Mouse (Mus musculus) kidney, postnatal 4 days (tissue): ENCODE data around the gene Mlh3.

Experiments
- DNase-seq, 2 experiments: peaks; one replicate each; pipeline ENCODE4 v3.0.0; 2021; ENCODE audit warnings: mixed read lengths in 2 of 2

Mlh3 gene

GRCm38 (mm10) chr12:85280845-85281651 lies 10.6 kb upstream of the Mlh3 start:
- no peak for DNase-seq

DNA sequence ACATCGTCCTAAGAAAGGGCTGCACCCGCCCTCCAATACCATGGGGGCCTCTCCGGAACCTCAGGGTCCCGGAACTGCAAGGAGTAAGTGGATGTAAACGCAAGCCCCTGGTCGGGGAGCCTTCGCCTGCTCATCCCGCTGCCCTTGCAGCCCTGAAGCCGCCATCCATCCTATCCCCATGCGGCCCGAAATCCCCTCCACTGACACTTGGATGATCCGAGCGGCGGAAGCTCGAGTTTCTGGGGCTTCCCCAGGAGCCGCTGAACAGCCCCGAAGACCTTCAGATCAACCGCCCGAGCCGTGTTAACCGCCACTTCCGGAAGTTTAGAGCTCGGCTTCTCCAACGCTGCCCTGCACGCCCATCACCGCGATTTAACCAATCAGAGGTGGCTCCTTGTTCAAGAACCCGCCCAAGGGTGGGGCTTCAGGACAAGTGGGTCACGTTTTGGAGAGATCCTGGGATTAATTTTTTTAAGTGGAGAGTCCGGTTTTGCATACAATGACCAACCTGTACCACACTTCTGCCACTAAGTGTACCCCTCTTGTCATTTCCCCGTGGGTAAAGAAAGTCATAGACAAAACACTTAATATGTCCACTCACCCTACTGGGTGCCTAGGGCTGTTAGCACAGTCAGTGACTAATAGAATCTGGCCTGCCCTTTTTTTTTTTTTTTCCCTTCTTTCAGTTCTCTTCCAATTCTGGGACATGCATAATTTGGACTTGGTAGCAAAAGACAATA lies 9.9 kb upstream of the Mlh3 start:
- peak; percentile 97 to 98 for DNase-seq

DNA sequence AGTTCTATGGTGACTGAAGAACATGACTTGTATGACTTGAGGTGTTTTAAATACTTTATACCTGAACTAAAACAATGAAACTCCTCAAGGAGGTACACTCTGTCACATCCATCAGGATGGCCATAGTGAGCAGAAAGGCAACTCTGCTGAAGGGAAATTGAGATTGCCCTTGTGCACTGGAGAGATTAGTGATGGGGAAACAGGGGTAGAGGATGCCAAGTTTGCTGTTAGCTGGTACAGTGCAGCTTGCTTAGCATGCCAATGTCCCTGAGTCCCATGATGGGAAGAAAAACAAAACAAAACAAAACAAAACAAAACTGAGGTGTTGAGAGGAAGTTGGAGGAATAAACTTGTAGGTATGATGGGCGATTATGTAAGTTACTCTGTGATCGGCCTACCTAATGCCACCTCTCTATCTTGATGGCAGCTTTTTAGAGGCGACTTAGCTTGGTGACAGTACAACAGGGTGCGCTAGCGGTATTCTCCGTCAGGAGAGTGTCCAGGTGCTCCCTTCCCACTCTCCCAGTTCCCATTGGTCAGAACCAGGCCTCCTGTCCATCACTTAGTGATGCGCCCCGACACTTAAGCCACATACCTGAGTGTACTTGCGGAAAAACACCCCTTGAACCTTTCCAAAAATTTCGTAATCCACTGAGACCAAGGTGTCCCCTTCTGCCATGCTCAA lies 9.1 kb upstream of the Mlh3 start:
- DNase-seq = no peak

GRCm38 (mm10) chr12:85278919-85279318 lies 8.5 kb upstream of the Mlh3 start:
- DNase-seq = no peak

DNA sequence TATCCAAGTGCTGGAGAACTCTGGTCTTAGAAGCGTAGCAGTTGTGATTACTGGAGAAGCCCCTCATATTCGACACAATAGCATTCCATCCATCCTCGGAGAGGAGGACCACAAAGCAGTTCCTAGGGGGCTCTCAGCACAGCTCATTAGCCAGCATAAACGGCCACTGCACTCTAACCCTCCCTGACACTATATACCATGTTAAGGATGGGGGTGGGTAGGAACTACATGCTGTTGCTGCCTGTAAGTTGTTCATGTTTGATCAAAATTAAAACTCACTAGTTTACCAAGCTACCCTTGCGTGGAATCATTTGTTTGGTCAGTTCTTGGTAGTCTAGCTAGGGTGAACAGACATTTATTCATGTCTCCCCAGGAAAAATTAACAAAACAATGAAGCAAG lies 5.9 kb upstream of the Mlh3 start:
- no peak for DNase-seq

DNA sequence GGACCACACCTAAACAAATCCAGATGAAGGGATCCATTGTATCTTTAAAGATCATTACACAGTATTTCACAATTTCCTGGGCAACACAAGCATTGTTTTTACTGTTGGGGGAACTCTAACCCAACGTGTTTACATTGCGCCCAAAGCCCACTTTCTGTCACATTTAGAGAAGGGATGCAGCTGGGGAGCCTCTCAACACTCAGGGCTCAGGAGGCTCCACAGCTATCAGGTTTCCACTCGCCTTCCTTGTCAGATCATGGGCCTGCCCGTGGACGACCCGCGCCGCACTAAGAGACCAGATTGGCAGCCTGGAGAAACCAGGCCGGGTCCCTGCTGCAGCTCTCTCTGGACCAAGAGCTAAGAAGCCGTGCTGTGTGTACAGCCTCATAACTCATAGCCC lies 3.1 kb upstream of the Mlh3 start:
- DNase-seq = peak; percentile 52 to 56

- DNase-seq = no peak
Measured at GRCm38 (mm10) chr12:85271843-85272206, 1.4 kb upstream of the Mlh3 start.

DNA sequence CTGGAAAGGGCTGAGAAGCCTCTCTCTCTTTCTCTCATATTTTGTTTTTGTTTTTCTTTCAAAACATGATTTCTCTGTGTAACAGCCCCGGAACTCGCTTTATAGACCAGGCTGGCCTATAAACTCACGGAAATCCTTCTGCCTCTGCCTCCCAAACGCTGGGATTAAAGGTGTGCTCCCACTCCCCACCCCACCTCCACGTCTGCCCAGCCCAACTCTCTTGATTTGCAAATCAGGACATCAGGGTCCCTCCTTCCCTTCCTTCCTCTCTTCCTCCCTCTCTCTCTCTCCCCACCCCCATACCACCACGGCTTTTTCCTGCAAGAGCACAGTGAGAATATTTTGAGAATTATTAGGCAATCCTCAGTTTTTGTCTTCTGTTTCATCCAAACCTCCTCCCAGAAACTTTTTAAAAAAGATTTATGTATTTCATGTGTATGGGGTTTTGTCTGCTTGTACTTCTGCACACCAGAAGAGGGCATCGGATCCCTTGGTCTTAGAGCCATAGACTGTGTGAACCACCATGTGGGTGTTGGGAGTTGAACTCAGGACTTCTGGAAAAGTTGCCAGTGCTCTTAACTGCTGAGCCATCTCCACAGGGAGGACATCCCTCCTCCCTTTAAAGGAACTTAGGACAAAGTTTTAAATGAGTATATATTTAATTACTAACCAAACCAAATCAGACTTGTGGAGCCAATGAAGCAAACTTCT lies 888 bp upstream of the Mlh3 start:
- no peak for DNase-seq

DNA sequence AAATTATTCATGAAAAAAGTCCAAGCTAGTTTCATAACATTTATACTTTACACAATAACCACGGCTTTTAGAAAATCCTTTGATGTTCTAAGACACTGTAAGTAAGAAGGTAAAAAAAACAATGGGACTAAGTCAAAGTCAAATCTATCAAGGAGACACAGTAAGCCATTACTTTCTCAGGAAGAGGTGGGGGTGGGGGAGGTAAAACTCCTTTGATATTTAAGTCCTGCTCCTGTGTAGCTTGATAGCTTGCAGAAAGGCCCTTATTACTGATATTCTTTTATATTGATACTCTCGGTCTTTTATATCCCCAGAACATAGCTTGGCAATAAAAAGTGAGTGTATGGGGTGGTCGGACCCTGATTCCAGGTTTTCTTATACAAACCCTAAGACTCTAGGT lies 578 bp downstream of the Mlh3 start:
- no peak for DNase-seq

- no peak for DNase-seq
Measured at GRCm38 (mm10) chr12:85266248-85266647, 4.2 kb downstream of the Mlh3 start.

- no peak for DNase-seq
Measured at GRCm38 (mm10) chr12:85264940-85265339, 5.5 kb downstream of the Mlh3 start.

DNA sequence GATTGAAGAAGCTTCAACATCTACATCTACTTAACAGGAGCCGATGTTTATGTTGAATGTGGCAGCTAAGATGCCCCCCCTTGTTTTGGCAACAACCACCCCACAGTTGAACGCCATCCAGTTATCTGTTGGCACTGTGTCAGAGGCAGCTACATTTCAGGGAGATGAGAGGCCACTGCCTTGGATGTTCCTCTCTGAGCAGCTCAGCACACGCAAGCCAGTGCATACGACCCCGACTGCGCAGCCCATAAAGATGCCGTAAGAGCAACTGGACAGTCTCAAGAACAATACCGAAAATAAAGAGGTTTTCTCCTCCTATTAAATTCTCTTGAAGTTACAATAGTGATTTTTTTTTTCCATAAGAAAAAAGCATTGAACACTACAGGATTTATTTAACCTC lies 5.9 kb downstream of the Mlh3 start:
- peak; percentile 24 to 30 for DNase-seq

DNA sequence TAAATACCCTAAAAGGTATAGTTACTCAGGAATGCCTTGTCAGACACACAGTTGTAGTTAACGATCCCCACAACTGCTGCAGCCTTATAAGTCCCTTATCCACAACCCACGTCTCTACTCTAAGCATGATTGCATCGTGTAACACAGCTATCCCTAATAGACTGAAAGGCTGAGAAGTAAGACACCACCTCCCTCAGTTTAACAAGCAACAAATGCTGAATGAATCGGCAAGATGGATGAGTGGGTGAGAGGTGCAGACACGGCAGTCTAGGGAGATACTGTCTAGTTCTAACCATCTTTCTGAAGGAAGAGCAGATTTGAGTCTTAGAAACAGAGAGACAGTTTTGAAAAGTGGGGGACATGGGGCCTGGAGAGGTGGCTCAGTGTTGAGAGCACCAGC lies 7.2 kb downstream of the Mlh3 start:
- DNase-seq = no peak

- peak; percentile 57 to 67 for DNase-seq
Measured at GRCm38 (mm10) chr12:85262489-85262888, 7.9 kb downstream of the Mlh3 start.

DNA sequence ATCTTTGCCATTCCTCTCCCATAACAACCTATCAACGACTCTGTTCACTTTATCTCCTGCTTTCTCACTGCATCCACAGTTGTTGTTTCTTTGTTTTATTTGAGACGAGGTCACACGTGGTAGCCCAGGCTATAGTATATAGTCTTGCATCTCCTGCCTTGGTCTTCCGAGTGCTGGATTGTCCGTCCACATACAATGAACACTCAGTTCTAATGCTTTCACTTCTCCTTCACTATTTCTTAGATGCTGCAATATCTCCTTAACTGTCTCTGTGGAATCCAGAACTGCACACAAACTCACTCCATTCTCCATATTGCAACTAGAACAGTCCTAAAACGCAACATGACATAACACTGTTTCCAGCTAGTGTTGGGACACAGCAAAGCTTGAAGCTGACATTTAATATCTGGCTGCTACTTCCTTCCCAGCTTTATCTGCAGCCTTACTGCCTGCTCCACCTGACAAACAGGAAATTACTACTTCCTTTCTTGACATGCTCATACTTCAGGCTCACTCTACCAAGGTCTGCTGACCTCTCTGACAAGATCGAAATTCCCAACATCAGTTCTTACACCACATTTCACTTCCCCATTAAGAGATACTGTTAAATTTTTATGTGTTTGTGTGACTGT lies 13.3 kb downstream of the Mlh3 start:
- no peak for DNase-seq

DNA sequence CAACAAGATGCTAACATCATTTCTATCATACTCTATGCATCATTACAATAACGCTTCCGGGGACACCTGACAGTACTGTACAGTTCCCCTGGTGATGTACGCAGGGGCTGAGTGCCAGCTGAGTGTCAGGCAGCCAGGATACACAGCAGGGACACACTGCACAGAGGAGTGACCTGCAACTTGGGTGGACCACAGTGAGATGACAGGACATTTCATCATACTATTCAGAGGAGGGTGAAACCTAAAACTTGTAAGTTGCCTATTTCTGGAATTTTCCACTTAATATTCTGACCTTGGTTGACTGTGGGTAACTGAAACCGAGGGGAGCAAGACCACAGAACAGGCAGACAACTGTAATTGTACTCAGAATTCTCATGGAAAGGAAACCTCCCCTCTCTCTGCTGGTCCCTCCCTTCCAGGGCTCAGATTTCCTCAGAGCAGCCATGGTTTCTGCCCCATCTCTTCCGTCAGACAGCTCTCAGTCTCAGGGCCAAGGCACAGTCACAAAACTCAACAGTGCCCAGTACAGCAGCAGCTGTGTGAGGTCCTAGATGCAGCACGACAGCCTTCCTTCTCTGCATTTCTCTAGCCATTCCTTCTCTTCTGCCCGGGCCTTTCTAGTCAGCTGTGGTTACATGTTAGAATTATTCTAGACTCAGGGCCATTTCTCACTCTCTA lies 14.2 kb downstream of the Mlh3 start:
- DNase-seq = no peak

- DNase-seq = no peak
Measured at GRCm38 (mm10) chr12:85252083-85252482, 18.3 kb downstream of the Mlh3 start.

DNA sequence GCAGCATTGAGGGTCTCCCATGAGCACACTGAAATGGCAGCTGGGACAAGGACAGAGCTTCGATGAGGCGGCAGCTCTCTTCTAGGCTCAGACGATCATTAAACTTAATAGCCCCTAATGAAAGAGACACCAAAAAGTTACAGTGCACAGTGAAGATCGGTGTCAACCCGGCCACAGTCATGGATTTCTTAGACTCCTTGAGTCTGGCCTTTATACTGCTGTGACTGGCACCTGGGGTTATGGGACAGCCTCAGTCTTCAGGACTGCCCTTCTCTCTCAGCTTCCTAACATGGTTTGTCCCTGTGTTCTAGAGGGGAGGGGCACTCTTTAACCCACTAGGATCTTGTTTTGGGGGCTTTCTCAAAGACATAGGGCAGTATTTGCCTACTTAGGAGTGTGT lies 32.8 kb downstream of the Mlh3 start:
- no peak for DNase-seq

DNA sequence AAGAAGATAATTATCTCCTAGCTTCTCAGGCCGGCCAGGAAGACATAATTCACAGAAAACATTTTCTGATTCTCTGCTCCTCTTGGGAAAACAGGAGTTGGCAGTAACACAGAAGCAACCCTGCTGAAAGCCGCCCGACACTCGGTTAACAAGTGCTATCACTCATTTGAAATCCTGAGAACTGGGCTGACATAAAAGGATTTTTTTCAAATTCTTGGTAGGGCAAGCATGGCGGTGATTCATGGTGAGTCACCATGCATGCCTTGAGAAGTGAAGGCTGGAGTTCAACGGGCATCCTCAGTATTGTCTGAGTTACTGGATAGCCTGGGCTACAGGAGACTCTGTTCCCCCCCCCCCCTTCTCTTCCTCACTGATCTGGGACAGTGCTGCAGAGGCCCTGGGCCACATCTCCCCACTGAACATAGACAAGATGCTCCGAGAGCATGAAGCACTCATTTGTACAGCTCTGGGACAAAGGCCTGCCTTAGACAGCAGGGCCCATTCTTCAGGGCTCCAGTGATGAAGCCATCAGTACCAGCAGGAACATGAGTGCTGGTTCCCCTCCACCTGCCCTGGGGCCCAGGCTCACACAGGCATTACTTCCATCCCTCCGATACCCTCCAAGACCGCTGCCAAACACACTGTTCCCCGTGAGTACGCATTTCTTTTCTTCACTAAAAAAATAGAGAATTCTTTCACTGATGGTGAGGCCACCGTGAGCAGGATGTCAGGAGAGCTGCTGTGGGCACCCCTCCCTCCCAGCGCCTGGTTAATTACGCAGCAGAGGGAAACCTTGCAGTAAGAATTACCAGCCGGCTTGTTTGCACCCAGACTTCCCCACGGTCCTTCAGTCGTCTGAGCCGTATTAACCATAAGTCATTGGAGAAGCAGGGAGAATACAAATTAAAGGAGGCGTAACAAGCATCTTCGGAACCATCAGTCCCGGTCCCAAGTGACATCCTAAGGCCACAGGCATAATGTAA lies 36.7 kb downstream of the Mlh3 start:
- peak; percentile 38 to 52 for DNase-seq

GRCm38 (mm10) chr12:85227876-85228599 lies 42.4 kb downstream of the Mlh3 start:
- peak in 1 of 2 experiments; percentile 40 for DNase-seq
